Mouse (Mus musculus) left cerebral cortex, adult 11 months (tissue): ENCODE data around the gene Trmt6.
A peak's percentile ranks its signal among the peaks of the same experiment; 100 is the strongest.

Source experiments
- DNase-seq: peaks from one replicate; pipeline ENCODE4 v3.0.0; 2022; ENCODE audit warnings: low spot score

The Trmt6 gene

DNA sequence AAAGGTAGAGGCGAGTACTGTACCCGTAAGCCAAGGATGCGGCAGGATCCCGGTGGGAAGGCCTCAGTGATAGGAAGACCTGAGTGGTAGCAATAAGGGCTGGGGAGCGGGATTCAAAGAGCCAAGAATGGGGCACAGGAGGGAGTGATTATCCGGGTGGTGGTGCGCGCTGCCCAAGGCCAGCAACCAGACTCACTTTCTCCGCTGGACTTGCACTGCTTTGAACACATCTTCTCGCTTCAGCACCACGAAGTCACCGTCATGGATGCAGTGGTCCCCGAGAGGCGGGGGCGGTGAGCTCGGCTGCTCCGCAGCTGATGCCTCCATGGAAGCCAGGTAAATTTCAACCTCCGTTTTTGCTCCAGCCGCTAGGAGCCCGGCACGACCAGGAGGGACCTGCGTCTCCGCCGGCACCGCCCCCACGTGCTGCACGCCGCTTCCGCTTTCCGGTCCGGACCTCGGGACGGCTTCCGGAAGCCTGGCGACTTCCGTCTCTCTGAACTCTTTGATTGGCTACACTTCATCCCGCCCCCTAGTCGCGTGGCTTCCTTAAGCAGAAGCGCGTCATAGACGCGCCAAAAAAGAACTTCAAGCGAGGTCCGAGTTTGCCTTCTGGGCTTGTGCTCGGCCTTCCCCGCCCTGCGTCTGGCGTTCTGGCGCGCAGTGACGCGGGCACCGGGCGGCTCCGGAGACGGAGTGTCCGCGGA lies at the start of gene Trmt6, which contains the start of gene Mcm8:
Gene Trmt6 (minus strand): TSS at position 448 of the 707 bp plus-strand sequence.
Gene Mcm8 (plus strand): TSS at position 534 of the 707 bp plus-strand sequence.
- DNase-seq, result peak; percentile 76

DNA sequence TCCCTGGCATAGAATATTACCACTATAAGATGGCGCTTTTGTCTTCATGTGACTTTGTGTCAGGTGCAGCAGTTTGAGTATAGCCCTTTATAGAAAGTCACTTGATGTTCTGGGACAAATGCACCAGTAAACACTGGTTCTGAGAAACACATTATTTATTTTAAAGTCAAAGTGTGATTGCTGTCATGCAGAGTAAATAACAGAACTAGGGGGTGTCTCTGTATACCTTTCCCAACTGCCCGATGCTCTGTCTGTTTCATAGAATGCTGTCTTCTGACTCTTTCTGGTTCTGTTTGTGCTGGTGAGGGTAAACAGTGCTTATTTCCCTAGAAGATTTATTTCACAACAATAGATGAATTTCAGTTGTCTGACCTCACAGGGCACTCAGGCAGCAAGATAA lies 47.5 kb upstream of the Trmt6 start:
- DNase-seq, result no peak

DNA sequence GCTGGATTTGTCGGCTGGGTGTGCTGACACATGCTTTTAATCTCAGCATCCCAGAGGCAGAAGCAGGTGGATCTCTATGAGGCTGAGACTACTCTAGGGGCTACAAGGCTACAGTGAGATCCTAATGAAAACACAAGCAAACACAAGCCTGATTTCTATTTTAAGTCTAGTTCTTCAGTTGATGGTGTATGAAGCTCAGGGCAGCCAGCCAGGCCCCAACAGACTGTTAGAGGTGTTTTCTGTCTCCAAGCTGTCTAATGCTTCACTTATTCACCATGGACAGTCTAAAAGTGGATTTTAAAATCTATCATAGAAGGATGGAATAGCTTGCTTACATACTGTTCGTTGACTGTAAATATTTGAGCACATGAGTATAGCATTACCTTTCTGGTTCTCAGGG lies 45.6 kb upstream of the Trmt6 start:
- no peak for DNase-seq

DNA sequence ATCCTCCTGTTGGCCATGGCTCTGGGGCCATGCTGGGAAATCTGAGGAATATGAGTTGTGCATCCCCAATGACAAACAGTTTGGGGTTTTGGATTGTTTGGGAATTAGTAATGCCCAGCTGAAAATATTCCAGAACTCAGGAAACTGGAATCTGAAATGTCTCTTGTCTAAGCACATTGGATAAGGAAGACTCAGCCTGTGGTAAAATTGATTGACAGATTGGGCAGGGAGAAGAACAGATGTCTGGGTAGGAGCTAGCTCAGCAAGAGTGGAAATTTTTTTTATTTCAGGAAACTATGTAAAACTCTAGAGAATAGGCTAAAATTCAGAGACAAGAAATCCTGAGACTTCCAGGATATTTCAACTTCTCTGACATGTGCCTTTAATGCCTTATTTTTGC lies 44.6 kb upstream of the Trmt6 start:
- DNase-seq, result no peak

DNA sequence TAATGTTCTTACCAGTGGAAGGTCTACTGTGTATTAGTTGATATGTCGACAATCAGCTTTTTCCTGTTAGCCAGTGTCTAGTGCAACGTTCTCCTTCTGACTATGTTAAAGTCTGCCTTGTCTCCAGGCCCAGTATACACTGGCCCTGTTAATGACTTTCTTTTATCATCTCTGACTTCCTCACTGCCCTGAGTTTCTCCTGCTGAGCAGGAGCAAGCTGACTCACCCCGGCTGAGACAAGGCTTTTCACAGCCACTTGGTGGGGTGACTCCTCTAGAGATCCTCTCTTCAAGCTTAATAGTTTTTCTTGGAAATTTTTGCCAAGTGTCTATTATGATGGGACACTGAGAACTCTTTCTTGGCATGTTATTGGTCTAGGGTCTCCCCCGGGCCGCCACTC lies 40.5 kb upstream of the Trmt6 start:
- DNase-seq, result no peak

DNA sequence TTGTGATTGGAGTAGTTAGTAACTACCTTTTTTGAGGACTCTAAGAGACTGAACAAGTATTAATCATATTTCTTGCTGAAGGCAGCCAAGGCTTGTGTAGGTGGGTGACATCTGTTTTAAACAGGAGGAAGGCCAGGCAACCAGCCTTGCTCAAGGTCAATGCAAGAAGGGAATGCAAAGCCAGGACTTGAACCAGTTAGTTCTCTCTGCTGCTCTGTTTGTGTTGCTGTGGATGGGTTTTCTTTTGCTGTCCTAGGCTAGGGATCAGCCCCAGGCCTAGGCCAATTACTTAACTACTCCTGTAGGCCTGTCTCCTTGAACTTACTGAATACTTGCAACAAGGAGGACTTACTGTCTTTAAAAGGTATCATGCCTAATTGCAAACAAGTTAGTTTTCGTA lies 37.2 kb upstream of the Trmt6 start:
- no peak for DNase-seq

DNA sequence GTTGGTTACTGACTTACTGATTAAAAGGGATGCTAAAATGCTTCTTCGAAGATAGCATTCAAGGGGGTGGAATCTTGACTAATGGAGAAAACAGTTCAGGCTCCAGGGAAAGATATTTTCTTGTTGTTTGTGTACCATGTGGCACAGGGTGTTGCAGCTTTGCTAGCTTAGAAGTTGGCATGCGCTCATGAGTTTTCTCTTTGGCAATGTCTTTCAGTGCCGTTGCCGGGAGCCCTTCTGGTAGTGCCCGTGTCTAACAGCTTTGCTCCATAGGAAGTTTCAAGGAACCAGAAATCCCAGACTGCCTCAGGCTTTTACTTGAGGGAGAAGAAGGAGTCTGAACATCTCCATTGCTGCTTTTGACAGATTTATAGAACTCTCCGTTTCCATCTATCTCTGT lies 33.3 kb upstream of the Trmt6 start:
- no peak for DNase-seq

DNA sequence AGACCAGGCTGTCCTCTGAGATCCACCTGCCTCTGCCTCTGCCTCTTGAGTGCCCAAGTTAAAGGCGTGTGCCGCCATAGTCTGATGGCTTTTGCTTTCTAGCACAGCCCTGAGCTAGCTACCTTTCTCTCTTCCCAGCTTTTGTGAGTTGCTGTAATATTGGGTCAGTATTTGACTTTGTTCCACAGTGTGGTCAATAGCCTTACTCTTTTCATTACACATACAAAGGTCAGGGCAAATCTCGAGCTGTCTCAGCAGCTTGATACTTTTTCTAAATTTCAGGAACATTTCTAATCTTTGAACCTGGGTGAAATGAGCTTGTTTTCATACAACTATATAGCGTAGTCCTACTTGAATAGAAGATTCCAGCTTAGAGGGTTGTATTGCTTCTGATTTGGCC lies 32.5 kb upstream of the Trmt6 start:
- DNase-seq, result no peak

DNA sequence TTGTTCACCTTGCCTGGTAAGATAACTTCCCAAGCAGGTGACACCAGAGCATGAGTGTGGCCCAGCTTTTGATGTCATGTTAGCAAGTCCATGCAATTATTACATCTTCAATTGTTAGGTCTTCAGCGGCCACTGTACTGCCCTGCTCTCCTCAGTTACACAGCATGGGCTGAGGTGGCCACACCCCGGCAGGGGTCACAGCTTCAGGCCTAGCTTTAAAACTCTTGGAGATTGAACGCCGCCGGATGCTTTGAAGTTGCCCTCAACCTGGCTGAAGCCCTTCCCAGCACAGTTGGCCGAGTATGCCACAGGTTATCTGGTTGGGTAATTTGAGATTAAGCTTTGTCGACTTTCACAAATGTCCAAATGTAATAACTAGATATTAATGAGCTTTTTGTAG lies 31.7 kb upstream of the Trmt6 start:
- no peak for DNase-seq

DNA sequence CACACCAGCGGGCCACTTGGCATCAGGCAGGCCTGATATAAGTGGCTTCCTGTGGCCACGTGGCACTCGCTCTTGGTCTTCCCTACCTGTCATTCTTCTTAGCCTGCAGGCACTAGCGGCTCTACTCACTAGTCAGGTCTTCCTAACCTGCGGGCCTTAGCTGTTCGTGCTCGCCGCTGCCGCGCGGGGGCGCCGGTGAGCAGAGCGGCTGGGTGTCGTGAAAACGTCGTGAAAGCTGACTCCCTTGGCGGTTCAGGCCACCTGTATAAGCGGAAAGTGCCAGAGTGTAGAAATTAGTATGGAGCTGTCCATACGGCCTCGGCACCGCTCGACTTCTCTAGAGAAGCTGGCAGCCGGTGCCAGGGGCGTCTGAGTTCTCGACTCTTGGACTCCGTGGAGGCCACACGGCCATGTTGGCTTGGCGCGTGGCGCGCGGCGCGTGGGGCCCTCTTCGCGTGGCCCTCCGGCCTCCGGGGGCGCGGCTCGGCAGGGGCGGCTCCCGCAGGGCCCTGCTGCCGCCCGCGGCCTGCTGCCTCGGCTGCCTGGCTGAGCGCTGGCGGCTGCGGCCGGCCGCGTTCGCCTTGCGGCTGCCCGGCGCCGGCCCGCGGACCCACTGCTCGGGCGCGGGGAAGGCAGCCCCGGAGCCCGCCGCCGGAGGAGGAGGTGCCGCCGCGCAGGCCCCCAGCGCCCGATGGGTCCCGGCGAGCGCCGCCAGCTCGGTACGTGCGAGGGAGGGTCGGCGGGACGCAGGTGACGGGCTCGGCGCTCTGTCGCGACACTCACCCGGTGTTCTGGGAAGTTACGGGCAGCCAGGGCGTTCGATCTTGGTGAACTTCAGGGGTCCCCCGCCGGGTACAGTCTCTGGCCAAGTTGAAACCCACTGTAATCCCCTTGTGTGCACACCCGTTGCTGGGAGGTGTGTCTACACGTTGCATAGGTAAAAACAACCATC lies 30.8 kb upstream of the Trmt6 start, which contains the start of gene Crls1:
Gene Crls1 (plus strand): TSS at position 260 of the 952 bp plus-strand sequence.
- peak; percentile 92 for DNase-seq

DNA sequence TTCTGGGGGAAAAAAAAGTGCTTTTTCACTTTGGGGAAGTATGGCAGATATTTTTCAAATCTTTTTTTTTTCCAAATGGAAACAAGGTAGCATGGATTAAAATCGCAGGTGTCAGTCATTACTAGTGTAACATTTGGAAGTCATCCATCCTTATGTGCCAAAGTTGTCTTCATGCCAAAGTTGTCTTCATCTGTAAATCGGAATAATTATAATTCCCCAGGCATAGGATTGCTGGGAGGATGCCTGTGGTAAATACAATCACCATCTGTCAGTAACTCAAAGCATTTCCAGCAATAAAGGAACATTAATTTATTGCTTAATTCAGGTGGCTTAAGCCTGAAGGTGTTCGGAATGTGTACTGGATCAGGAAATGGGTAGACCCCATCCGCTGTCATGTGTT lies 25.2 kb upstream of the Trmt6 start:
- no peak for DNase-seq

DNA sequence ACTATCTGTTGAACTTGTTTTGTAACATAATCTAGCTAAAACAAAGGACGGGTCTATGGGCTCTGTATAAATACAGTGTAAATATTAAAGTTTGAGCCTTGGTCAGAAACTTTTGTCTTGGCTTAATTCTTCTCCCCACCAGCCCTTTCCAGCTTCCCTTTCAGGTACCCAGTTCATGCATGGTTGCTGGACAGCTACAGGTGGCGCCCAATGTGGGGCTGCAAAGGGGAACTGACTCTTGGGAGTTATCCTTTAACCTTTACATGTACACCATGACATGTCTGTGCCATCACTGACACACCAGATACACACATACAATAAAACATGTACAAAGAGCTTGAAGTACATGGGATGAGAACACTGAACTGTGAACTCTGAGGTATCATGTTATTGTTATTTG lies 12.9 kb downstream of the Trmt6 start:
- DNase-seq, result no peak

DNA sequence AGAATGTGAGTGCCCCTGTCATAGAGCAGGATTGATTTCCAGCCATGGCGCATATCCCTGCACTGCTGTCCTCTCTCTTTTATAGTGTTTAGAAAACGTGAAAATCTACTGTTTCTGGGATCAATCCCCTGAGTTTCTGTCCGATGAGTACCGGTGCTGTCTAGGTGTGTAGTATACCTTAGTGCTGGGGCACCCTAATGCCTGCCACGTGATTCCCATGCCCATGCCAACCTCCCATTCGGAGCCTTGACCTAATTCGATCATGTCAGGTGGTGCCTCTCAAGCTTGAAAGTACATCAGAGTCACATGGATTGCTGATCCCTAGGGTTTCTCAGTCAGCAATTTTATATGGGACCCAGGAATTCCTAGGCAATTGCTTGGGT lies 21.7 kb downstream of the Trmt6 start:
- DNase-seq, result no peak

DNA sequence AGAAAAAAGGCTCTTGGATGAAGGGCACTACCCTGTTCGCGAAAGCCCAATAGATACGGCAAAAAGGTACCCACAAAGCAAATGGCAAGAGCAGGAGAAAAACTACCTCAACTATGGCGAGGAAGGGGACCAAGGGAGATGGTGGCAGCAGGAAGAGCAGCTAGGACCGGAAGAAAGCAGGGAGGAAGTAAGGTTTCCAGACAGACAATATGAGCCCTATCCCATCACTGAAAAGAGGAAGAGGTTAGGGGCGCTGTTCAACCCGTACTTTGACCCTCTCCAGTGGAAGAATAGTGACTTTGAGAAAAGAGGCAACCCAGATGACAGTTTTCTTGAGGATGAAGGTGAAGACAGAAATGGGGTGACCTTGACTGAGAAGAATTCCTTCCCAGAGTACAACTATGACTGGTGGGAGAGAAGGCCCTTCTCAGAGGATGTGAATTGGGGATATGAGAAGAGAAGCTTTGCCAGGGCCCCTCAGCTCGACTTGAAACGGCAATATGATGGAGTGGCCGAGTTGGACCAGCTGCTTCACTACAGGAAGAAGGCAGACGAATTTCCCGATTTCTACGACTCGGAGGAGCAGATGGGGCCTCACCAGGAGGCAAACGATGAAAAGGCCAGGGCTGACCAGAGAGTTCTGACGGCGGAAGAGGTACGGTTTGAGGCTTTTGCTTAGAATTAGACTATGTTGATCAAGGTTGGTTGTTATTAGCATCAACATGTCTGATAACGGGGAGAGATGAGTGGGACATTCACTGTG lies 22.2 kb downstream of the Trmt6 start:
- DNase-seq, result no peak

DNA sequence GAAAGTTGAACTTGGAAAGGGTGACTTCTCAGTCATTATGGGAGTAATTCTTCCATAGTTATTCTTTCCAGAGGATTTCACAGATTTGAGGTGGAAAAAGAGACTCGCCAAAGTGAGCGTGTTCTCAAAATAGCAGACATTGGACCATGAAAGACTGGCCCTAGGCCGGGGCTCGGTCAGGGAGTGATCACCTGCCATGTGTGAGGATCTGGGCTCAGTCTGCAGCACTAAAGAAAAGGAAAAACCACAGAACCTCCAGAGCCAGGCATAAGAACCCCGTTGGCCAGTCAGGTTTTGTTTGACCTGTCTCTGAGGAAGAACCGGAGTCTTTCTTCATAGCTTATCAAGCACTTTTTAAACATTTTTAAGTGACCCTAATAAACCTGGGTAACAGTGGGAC lies 31.8 kb downstream of the Trmt6 start:
- no peak for DNase-seq

DNA sequence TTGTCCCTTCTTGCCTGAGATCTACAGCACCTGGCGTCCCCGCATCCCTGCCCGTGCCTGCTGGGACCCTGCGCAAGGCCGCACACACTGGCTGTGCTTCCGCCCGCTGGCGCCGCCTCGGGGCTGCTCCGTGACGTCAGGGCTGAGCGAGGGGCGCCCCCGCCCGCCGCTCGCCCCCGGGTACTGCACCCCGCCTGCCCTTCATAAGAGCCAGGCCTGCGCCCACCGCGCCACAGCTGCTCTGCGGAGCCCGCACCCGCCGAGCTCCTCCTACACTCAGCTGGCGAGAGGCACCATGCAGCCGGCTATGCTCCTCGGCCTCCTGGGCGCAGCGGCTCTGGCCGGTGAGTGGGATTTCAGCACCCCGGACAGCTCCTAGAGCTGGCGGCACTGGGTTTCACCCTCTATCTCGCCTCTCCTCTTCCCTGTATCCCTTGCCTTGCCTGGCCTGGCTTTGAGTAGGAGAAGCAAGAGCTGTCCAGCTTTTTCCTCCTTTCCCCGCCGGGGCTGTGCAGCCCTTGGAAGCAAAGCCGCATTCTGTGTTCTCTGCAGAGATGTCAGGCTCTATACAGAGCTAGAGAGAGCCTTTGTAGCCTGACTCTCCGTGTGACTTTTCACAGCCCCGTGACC lies 34.3 kb downstream of the Trmt6 start:
- peak; percentile 68 for DNase-seq

DNA sequence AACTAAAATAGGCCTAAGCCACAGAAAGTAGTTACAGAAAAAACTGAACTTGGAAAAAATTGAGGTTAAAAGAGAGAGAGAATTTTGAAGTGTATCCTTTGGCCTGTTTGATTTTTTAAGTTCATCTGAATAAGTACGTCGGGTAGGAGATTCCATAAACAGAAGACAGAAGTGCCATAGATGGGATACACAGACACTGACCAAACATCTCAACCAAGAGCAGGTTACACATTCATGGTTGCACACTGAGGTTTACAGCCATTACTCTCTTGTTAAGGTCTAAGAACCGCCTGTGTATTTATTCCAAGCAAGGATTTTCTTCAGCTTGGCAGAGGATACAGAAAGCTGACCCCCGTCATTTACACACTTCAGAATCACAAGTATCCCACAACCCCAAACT lies 34.9 kb downstream of the Trmt6 start, which contains the start of gene Chgb:
Gene Chgb (plus strand): TSS at position 301 of the 400 bp plus-strand sequence.
- DNase-seq, result no peak

DNA sequence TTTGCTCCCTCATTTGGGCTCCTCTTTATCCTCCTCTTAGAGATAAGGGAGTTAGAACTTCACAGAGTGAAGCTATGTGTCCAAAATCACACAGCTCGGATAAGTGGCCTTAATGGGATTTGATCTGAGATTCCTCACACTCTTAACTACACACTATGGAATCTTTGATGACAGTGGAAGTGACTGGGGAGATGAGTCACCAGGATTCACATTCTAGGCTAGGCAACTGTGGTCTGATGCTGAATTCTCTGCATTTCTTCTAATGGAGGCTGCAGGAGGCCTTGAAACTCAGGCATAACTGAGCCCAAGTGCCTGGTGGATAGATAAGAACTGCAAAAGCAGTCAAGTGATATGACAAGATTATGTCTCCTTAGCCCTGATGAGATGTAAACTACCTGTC lies 45.0 kb downstream of the Trmt6 start:
- no peak for DNase-seq

DNA sequence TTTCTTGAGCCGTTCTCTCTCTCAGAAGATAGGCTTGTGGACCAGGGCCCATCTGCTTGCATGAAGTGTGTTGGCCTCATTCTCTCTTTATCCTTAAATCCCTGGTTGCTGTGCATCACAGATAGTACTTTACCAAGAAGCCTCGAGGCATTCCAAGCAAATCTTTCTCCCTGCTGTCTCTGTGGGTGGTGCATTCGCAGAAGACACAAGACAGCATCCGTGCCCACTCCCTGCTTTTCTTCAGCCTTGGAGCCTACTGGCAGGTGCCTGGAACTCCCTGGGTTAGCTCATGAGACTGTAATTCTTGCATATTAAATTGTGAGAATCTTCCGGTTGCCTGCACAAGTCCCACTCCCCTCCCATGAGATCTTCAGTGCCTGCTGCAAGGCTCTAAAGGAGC lies 57.9 kb downstream of the Trmt6 start:
- DNase-seq, result peak; percentile 70
